Mouse (Mus musculus): ENCODE measurements at regions not wholly inside any gene's neighbourhood (a gene's known extent, or its start where the extent isn't known, plus 50 kb on each side); places are given as distances from the start of the nearest gene placed in this dataset.
A peak's percentile ranks its signal among the peaks of the same experiment; 100 is the strongest.

DNA sequence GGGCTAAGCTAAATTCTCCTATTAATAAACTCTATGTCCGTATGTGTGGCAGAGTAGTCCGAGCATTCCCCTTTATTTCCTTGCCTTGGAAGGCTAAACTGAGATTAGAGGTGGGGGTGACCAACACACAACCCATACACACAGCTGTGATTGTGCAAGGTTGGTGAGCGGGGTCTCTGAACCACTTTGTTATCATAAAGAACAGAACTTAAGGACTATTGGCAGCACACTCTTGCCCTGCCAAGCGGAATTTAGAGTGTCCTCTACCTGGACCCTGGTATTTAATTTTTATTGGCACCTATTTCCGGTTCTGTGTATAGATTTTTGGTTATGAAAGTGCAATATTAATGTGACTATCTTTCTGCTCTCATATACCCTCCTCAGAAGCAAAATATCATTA, 109.7 kb upstream of the Six2 start:
- Histone ChIP-seq H3K9ac (no peak overlapping the region), H3K27ac (no peak overlapping the region), H3K36me3 (no peaks in the 10 kb centered on the region), H3K27me3 (peaks cover 81% of the 10 kb centered on the region), H3K4me3 (no peak overlapping the region), H3K4me1 (peaks cover 18% of the 10 kb centered on the region), H3K4me2 (no peak overlapping the region), H3K9me3 (no peaks in the 10 kb centered on the region)
- no peak for ATAC-seq (ENCODE audit: borderline replicate concordance, extremely low read depth, low FRiP score, low TSS enrichment)
- WGBS = 62% methylated on average over 5 of the region's 5 CpGs

GRCm38 (mm10) chr17:85795820-85796219, 107.7 kb upstream of the Six2 start:
- WGBS = 28% methylated on average over 5 of the region's 5 CpGs
- H3K4me2 ChIP-seq = no peak overlapping the region
- peaks cover 62% of the 10 kb centered on the region for H3K27me3 ChIP-seq
- no peaks in the 10 kb centered on the region for H3K9me3 ChIP-seq
- H3K27ac ChIP-seq = no peak overlapping the region
- H3K4me1 ChIP-seq = peaks cover 17% of the 10 kb centered on the region
- no peak for ATAC-seq (ENCODE audit: borderline replicate concordance, extremely low read depth, low FRiP score, low TSS enrichment)
- no peak overlapping the region for H3K4me3 ChIP-seq
- no peak overlapping the region for H3K9ac ChIP-seq
- H3K36me3 ChIP-seq = no peaks in the 10 kb centered on the region

DNA sequence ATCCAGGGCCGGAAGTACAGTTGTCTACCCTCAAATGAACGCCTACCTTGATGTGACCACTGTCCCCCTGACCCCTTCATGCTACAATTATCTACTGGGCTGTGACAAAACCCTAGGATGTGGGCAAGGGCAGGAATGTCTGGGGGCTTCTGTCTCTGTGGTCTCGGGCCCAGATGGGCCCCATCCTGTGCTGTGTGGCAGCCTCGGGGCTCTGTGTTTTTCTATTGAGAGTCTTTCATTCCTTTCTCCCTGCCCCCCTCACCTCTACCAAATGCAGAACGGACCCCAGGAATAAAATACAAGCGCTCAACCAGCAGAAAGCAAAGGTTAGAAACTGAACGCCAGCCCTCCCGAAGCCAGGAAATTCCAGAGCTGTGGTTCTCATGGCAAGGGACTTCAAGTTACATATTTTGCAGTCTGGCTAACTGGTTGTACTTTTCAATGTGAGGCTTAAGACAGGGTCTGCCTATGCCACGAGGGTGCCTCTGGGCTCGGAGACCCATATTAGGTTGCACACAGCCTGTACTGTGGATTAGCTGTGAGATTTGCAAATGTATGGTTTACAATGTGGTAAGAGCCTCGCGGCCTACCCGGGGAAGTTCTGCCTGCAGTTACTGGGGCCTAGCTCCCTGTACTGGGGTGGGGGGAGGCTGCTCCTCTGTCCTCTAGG, 97.7 kb upstream of the Six2 start:
- 54% methylated on average over 13 of the region's 13 CpGs for whole genome bisulfite sequencing

GRCm38 (mm10) chr17:85780477-85780876, 92.4 kb upstream of the Six2 start:
- H3K36me3 ChIP-seq = no peaks in the 10 kb centered on the region
- WGBS = 71% methylated on average over 10 of the region's 10 CpGs
- no peaks in the 10 kb centered on the region for H3K27me3 ChIP-seq
- no peak overlapping the region for H3K27ac ChIP-seq
- no peaks in the 10 kb centered on the region for H3K9me3 ChIP-seq
- H3K4me2 ChIP-seq = no peak overlapping the region
- no peak overlapping the region for H3K4me3 ChIP-seq
- no peak for ATAC-seq (ENCODE audit: borderline replicate concordance, extremely low read depth, low FRiP score, low TSS enrichment)
- H3K4me1 ChIP-seq = no peaks in the 10 kb centered on the region
- no peak overlapping the region for H3K9ac ChIP-seq

More for the DNA sequence above, 97.7 kb upstream of the Six2 start:
- Histone ChIP-seq H3K27me3 (no peaks in the 10 kb centered on the region), H3K4me2 (no peak overlapping the region), H3K4me3 (no peak overlapping the region), H3K9me3 (no peaks in the 10 kb centered on the region), H3K9ac (no peak overlapping the region), H3K4me1 (no peaks in the 10 kb centered on the region), H3K36me3 (no peaks in the 10 kb centered on the region), H3K27ac (no peak overlapping the region)
- ATAC-seq (ENCODE audit: borderline replicate concordance, extremely low read depth, low FRiP score, low TSS enrichment) = no peak

DNA sequence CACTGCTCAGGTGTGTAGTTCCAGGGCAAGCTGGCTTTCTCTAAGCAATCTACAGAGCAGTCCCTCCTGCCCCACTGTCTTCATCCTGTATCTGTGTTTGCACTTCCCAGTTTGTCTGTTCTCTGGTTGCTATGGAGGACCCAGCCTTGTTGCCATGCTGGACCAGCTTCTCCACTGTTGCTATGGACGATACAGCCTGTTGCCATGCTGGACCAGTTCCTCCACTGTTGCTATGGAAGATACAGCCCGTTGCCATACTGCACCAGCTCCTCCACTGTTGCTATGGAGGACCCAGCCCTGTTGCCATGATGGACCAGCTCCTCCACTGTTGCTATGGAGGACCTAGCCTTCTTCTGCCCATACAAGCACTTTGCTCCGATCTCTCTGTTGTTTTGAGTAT, 88.8 kb upstream of the Six2 start:
- Histone ChIP-seq H3K27ac (no peak overlapping the region), H3K36me3 (no peaks in the 10 kb centered on the region), H3K4me1 (no peaks in the 10 kb centered on the region), H3K9me3 (no peaks in the 10 kb centered on the region), H3K27me3 (peaks cover 4% of the 10 kb centered on the region; the same call in 1 of the 2 replicates), H3K4me2 (no peak overlapping the region), H3K9ac (no peak overlapping the region), H3K4me3 (no peak overlapping the region)
- no peak; the same call in 1 of the 2 replicates for ATAC-seq (ENCODE audit: borderline replicate concordance, extremely low read depth, low FRiP score, low TSS enrichment)
- WGBS = 69% methylated on average over 3 of the region's 3 CpGs

GRCm38 (mm10) chr17:85768341-85768740, 80.3 kb upstream of the Six2 start:
- Histone ChIP-seq H3K27me3 (no peaks in the 10 kb centered on the region), H3K9me3 (no peaks in the 10 kb centered on the region), H3K4me1 (0 out of 2 replicates have a peak, but pooled peaks cover 8% of the 10 kb centered on the region), H3K27ac (no peak overlapping the region), H3K4me2 (no peak overlapping the region), H3K9ac (no peak overlapping the region), H3K36me3 (no peaks in the 10 kb centered on the region), H3K4me3 (no peak overlapping the region)
- 84% methylated on average over 10 of the region's 10 CpGs for WGBS
- ATAC-seq (ENCODE audit: borderline replicate concordance, extremely low read depth, low FRiP score, low TSS enrichment) = no peak

GRCm38 (mm10) chr17:85767201-85767862, 79.3 kb upstream of the Six2 start:
- Histone ChIP-seq H3K9ac (no peak overlapping the region), H3K9me3 (no peaks in the 10 kb centered on the region), H3K27me3 (no peaks in the 10 kb centered on the region), H3K4me3 (no peak overlapping the region), H3K4me2 (no peak overlapping the region), H3K4me1 (0 out of 2 replicates have a peak, but pooled peaks cover 8% of the 10 kb centered on the region), H3K27ac (no peak overlapping the region), H3K36me3 (no peaks in the 10 kb centered on the region)
- no peak for ATAC-seq (ENCODE audit: borderline replicate concordance, extremely low read depth, low FRiP score, low TSS enrichment)
- WGBS = 64% methylated on average over 15 of the region's 15 CpGs

DNA sequence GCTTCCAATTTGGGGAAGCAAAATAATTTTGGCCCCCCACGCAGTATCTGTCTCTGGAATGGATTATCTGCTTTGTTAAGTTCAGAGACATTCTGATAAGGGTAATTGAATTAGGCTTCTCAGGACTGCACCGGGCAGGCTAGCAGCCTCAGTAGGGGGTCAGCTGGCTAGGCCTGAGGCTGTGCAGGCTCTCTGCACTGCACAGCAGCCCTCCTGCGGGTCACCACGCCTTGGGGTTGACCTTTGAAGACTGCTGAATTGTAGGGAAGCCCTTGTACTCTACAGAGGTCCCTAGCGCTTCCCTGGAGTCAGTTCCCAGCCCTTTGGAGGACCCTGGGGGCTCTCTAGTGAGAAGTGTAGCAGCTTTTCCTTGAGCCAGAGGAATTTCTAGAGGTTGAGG, 78.5 kb upstream of the Six2 start:
- H3K9me3 ChIP-seq = no peaks in the 10 kb centered on the region
- H3K27me3 ChIP-seq = no peaks in the 10 kb centered on the region
- H3K4me2 ChIP-seq = no peak overlapping the region
- no peak overlapping the region for H3K9ac ChIP-seq
- H3K36me3 ChIP-seq = no peaks in the 10 kb centered on the region
- no peak for ATAC-seq (ENCODE audit: borderline replicate concordance, extremely low read depth, low FRiP score, low TSS enrichment)
- no peak overlapping the region for H3K4me3 ChIP-seq
- H3K27ac ChIP-seq = no peak overlapping the region
- 14% methylated on average over 5 of the region's 5 CpGs for WGBS
- 0 out of 2 replicates have a peak, but pooled peaks cover 8% of the 10 kb centered on the region for H3K4me1 ChIP-seq

DNA sequence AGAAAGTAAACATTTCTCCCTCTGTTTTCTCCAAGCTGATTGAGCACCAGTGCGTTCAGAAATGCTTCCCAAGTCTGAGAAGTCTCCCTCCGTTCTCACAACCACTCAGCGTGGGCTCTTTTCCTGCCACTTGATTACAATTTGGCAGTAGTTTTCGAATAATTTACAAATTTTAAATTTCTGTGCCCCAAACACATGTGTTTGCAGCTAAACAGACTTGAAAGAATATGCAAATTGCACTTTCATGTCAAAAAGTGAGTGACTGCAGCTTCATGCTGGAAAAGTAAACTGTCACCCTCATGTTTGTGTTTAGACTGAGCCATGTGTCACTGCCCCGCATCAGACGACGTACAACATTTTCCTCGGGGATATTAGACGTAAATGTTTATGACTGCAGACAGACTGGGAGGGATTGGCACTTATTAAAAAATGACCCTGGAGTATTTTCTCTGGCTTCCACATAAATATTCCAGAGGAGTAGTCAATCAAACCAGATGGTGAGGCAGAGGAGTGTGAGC, 70.6 kb upstream of the Six2 start:
- Histone ChIP-seq H3K4me2 (no peak overlapping the region), H3K9ac (no peak overlapping the region), H3K4me1 (no peaks in the 10 kb centered on the region), H3K27me3 (no peaks in the 10 kb centered on the region), H3K4me3 (no peak overlapping the region), H3K36me3 (no peaks in the 10 kb centered on the region), H3K27ac (no peak overlapping the region), H3K9me3 (no peaks in the 10 kb centered on the region)
- WGBS = 25% methylated on average over 9 of the region's 9 CpGs
- peak; percentile 62; the same call in 1 of the 2 replicates for ATAC-seq (ENCODE audit: borderline replicate concordance, extremely low read depth, low FRiP score, low TSS enrichment)

DNA sequence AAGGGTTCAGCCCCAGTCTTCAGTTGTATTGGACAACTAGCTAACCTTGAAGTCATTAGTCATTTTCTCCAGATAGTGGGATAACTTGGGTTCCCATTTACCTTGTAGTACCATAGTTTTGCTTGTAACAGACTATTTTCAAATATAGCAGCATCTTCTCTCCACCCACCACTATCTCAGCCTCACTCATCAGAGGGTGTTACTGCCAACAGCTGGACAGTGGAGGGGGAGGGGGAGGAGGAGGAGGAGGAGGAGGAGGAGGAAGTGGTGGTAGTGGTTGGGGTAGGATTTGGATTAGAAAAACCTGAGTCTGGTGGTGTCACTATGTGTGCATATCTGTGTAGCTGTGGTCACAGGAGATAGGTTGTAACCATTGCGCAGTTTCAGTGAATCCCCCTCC, 69.6 kb upstream of the Six2 start:
- ATAC-seq (ENCODE audit: borderline replicate concordance, extremely low read depth, low FRiP score, low TSS enrichment) = no peak
- Histone ChIP-seq H3K27ac (no peak overlapping the region), H3K9me3 (no peaks in the 10 kb centered on the region), H3K4me3 (no peak overlapping the region), H3K27me3 (no peaks in the 10 kb centered on the region), H3K4me1 (no peaks in the 10 kb centered on the region), H3K4me2 (no peak overlapping the region), H3K9ac (no peak overlapping the region), H3K36me3 (no peaks in the 10 kb centered on the region)
- WGBS = 57% methylated on average over 1 of the region's 1 CpGs

DNA sequence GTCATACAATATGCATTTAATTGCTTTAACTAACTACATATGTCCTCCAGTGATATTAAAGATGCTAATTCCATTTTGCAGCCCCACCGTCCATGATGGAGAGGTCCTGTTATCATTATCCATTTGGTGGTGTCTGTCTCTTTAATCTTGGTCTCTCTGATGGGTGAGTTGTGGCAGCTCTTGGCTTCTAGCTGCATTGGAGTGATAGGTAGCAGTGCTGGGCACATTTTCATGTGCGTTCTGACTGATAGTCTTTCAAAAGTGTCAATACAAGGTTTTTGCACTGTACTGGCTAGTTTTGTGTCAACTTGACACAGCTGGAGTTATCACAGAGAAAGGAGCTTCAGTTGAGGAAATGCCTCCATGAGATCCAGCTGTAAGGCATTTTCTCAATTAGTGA, 67.5 kb upstream of the Six2 start:
- no peak for ATAC-seq (ENCODE audit: borderline replicate concordance, extremely low read depth, low FRiP score, low TSS enrichment)
- no peak overlapping the region for H3K4me2 ChIP-seq
- WGBS = 66% methylated on average over 2 of the region's 2 CpGs
- H3K27ac ChIP-seq = no peak overlapping the region
- H3K9me3 ChIP-seq = no peaks in the 10 kb centered on the region
- H3K27me3 ChIP-seq = no peaks in the 10 kb centered on the region
- no peaks in the 10 kb centered on the region for H3K36me3 ChIP-seq
- no peak overlapping the region for H3K9ac ChIP-seq
- H3K4me3 ChIP-seq = no peak overlapping the region
- H3K4me1 ChIP-seq = no peaks in the 10 kb centered on the region

DNA sequence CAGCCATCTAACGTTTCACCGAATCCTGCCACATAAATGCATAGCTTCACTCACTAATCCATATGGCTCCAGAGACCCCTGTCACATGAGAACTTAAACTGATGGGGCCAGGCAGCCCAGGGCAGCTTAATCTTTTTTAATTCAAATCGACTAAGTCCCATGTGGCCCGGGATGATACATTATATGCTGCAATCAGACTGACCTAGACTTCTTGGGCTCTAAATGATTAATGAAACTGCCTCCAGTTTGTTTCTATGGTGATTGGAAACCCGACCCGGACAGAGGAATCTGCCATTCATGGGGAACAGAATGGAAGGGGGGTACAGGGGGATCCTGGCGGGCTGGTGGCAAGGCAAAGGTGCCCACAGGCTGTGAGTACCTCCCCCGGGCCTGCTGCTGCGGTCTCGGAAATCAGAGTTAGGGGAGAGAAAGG, 60.6 kb upstream of the Six2 start:
- WGBS = 21% methylated on average over 10 of the region's 10 CpGs
- no peak for ATAC-seq (ENCODE audit: borderline replicate concordance, extremely low read depth, low FRiP score, low TSS enrichment)

More for the DNA sequence above, 60.6 kb upstream of the Six2 start:
- Histone ChIP-seq H3K4me3 (no peak overlapping the region), H3K27me3 (no peaks in the 10 kb centered on the region), H3K9ac (no peak overlapping the region), H3K27ac (no peak overlapping the region), H3K4me2 (no peak overlapping the region), H3K36me3 (no peaks in the 10 kb centered on the region), H3K4me1 (no peaks in the 10 kb centered on the region), H3K9me3 (no peaks in the 10 kb centered on the region)

Data from lung, embryonic 15.5 days (tissue).